Mouse (Mus musculus) heart, postnatal 0 days (tissue): Measurements from ENCODE around the gene Osbpl8.
A peak's percentile ranks its signal among the peaks of the same experiment; 100 is the strongest.

Experiments used
- CTCF ChIP-seq: IDR thresholded peaks from 2 replicates; pipeline ENCODE4 v1.5.1; 2016; ENCODE audit warnings: antibody characterized with exemption, control low read depth, low read depth
- EP300 ChIP-seq: IDR thresholded peaks from 2 replicates; pipeline ENCODE4 v1.6.1; 2016; ENCODE audit warnings: antibody characterized with exemption, low read depth

DNA sequence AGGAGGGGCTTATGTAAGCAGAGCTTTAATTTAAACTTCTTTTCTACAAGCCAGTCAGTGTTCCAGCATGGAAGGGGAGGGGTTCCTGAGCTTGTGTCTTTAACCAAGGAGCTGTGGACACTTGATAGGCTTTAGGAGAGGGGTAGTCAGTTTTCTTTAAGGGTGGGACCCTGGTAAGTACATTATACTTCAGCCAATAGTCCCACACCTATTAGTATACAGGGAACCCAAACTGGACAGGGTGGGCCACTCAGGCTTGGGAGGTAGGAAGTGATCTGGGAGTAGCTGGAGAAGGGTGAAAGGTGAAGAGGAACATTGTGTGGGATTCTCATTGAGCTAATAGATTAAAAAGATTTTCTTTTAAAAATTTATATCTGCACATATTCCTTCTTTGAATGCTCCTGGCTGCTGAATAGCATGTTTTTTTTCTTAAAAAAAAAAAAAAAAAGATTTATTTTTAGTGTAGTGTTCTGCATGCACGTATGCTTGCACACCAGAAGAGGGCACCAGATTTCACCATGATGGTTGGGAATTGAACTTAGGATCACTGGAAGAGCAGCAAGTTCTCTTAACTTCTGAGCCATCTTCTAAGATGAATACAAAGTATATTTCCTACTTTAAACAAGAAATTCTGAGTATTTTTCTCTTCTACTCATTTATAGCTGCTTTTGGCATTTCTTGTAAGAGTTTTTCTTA, 21.2 kb downstream of the Osbpl8 start:
- TF ChIP-seq CTCF (peak; percentile 18; the same call in 1 of the 2 replicates), EP300 (no peak)
